Mouse (Mus musculus) heart, embryonic 13.5 days (tissue): ENCODE measurements around the gene Kap. TPM values are rescaled to one million over a fixed set of nuclear protein-coding genes. Genes with fewer than 3 reads are reported as not detected.

Source experiments
- polyA plus RNA-seq: library from polyadenylated mRNA; unstranded; fragments of >200 nt; fragmentation: Nextera tagmentation; extraction: Ambion mirVana; gene quantifications from 2 replicates; pipeline ENCODE4 v1.2.1, GENCODE M21; 2015

Gene Kap
- polyA plus RNA-seq, 1 experiment from 2014 or later = not detected

Other genes with a start within 250 kb of the Kap start
- gene Etv6, start 181.9 kb upstream of the Kap start, polyA plus RNA-seq = 12.5 and 12.8 TPM in 2 replicates